Mouse (Mus musculus): ENCODE results near the gene Vmn1r232.

Vmn1r232 gene

DNA sequence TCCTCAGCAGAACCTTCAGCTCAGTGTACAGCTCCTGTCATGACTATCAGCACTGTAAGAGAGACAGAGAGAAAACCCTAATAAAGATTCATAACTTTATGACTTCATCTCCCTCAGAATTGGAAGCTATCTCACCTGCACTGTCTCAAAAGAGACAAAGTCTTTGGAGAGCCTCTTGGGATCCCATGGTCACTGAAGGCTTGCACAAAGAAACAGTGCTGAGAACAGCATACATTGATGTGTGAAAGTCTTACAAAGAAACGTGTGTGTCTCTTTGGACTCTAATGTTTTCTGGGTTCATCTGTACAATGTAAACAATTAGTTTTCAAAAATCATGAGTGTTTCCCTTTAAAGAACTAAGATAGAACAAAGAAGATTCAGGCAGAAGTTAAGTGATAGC, at the start of gene Vmn1r232:
TSS of gene Vmn1r232 (minus strand) at position 101 of the 400 bp plus-strand sequence.
- no peak for DNase-seq (ENCODE audit: extremely low spot score)

- DNase-seq (ENCODE audit: extremely low spot score): no peak
Observed at GRCm38 (mm10) chr17:20966681-20967080, 47.2 kb upstream of the Vmn1r232 start.

DNA sequence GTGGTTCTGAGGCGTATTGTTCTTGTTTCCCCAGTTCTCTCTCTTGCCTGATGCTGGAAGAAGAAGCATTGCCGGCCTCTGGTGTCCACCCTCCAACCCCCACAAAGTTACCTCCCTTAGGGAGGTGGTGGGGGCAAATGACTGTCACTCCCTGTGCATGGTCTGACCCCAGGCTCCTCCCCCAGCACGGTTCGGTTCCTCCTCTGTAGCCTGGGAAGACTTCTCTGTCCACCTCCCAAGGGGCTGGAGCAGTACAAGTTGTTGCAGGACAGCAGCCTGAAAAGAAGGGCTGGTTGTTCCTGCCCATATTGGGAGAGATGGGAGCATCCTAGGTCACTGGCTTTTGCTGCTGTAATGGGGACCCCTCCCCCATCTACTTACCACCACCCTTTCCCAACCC, 45.9 kb upstream of the Vmn1r232 start:
- no peak for DNase-seq (ENCODE audit: extremely low spot score)

DNA sequence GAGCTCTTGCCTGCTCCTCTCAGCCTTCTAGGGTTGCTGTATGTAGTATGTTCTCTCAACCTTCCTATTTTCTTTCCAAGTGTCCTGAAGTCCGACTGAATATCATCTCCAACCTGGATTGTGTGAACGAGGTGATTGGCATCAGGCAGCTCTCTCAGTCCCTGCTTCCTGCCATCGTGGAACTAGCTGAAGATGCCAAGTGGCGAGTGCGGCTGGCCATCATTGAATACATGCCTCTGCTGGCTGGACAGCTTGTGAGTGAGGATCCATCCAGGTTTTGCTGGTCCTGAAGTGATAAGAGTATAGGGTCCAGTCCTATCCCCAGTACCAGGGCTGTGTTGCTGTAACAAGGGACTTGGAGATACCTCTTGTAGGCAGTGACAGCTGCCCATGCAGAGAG, 40.9 kb upstream of the Vmn1r232 start:
- DNase-seq (ENCODE audit: extremely low spot score): no peak

DNA sequence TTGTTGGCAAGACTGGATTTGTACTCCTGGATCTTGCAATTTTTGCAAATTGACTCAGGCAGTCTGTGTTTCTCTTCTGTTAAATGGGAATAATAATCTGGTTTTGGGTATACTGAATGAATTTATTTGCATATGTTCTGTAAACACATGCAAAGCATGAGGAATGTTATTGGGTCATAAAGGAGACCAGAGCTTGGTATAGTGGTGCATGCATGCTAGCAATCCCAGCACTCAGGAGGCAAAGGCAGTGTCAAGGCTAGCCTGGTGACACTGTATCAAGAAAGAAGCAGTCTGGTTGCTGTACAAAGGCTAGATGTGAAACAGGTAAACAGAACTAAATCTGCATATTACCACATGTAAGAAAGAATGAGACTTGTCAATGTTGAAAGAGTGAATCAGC, 27.1 kb upstream of the Vmn1r232 start:
- no peak for DNase-seq (ENCODE audit: extremely low spot score)

DNA sequence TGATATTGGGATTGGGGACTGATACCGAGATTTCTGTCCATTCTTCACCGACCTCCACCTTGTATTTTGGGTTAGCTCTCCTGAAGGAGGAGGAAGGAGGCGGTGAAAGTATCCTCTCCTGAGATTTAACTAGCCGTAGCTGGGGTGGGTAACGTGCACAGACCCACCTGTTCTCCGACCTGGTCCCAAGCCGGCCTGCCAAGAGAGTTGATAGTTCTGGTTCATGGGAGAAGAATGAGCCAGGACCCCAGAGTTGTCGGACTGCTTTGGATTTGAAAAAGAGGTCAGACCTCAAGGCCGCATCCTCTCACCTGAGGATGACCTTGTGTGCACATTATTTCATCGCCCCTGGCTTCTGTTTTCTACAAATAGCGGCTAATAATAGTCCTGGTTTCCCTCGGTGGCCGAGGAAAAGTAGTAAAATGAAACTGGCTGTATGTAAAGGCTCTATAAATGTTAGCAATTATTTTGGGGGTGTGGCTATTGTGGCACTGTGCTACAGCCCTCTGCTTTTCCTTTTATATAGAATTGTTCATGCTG, 26.6 kb upstream of the Vmn1r232 start:
- no peak for DNase-seq (ENCODE audit: extremely low spot score)

- DNase-seq (ENCODE audit: extremely low spot score): peak; percentile 97
Observed at GRCm38 (mm10) chr17:20944985-20945891, 25.7 kb upstream of the Vmn1r232 start, which contains the start of gene Ppp2r1a. Gene Ppp2r1a, plus strand, starts transcription at chr17:20945311.

- DNase-seq (ENCODE audit: extremely low spot score): no peak
Observed at GRCm38 (mm10) chr17:20944226-20944625, 24.7 kb upstream of the Vmn1r232 start.

- no peak for DNase-seq (ENCODE audit: extremely low spot score)
Observed at GRCm38 (mm10) chr17:20904991-20905390, 14.5 kb downstream of the Vmn1r232 start, which contains the start of gene Vmn1r231. Gene Vmn1r231, minus strand, starts transcription at chr17:20905091.
